Mouse (Mus musculus) spleen, adult 2 months (tissue): ENCODE measurements around the gene Rps6kb2.

Experiments used
- CTCF ChIP-seq: fragments of 200-500 bp; IDR thresholded peaks from 2 replicates; pipeline ENCODE4 v1.5.1; 2011; ENCODE audit warnings: mild to moderate bottlenecking, inconsistent platforms; ENCODE audit not compliant: insufficient read depth, insufficient read length, insufficient replicate concordance; ENCODE audit errors: extremely low read depth
- POLR2A ChIP-seq: fragments of 200-500 bp; IDR thresholded peaks from 2 replicates; pipeline ENCODE4 v1.6.1; 2011; ENCODE audit warnings: low read depth, low read length, inconsistent platforms

GRCm38 (mm10) chr19:4170723-4171392, 7.7 kb upstream of the Rps6kb2 start:
- TF ChIP-seq POLR2A (no peak), CTCF (no peak)
